Mouse (Mus musculus): ENCODE measurements around the gene Fgfr1op2. TPM values are rescaled to one million over a fixed set of nuclear protein-coding genes. Genes with fewer than 3 reads are reported as not detected.

The Fgfr1op2 gene
- polyA plus RNA-seq, 1 experiment from 2014 or later, result 68.9 TPM

GRCm38 (mm10) chr6:146611897-146612296, 34.9 kb downstream of the Fgfr1op2 start:
- Histone ChIP-seq H3K9me3 (no peaks in the 10 kb centered on the region), H3K36me3 (peaks cover 41% of the 10 kb centered on the region), H3K27me3 (replicated peaks) (no peaks in the 10 kb centered on the region), H3K4me1 (no peaks in the 10 kb centered on the region), H3K4me2 (replicated peaks) (no peak overlapping the region), H3K4me3 (no peak overlapping the region), H3K27ac (no peak overlapping the region), H3K9ac (no peak overlapping the region)
- WGBS, result 93% methylated on average over 7 of the region's 7 CpGs
- no peak for ATAC-seq (ENCODE audit: low FRiP score, low read depth)

- H3K27me3 ChIP-seq (replicated peaks), result no peaks in the 10 kb centered on the region
- H3K36me3 ChIP-seq, result peaks cover 47% of the 10 kb centered on the region
- no peaks in the 10 kb centered on the region for H3K4me1 ChIP-seq
- WGBS, result 93% methylated on average over 5 of the region's 5 CpGs
- H3K4me3 ChIP-seq, result no peak overlapping the region
- no peaks in the 10 kb centered on the region for H3K9me3 ChIP-seq
- no peak overlapping the region for H3K4me2 ChIP-seq (replicated peaks)
- H3K9ac ChIP-seq, result no peak overlapping the region
- no peak for ATAC-seq (ENCODE audit: low FRiP score, low read depth)
- no peak overlapping the region for H3K27ac ChIP-seq
These were observed 35.7 kb downstream of the Fgfr1op2 start for GRCm38 (mm10) chr6:146612736-146613135.

- no peaks in the 10 kb centered on the region for H3K27me3 ChIP-seq (replicated peaks)
- 90% methylated on average over 5 of the region's 5 CpGs for WGBS
- H3K9me3 ChIP-seq, result no peaks in the 10 kb centered on the region
- H3K9ac ChIP-seq, result no peak overlapping the region
- peaks cover 57% of the 10 kb centered on the region for H3K36me3 ChIP-seq
- H3K4me2 ChIP-seq (replicated peaks), result no peak overlapping the region
- no peak overlapping the region for H3K4me3 ChIP-seq
- H3K27ac ChIP-seq, result no peak overlapping the region
- ATAC-seq (ENCODE audit: low FRiP score, low read depth), result no peak
- H3K4me1 ChIP-seq, result no peaks in the 10 kb centered on the region
These were observed 36.9 kb downstream of the Fgfr1op2 start for GRCm38 (mm10) chr6:146613907-146614306.

GRCm38 (mm10) chr6:146614541-146614940, 37.5 kb downstream of the Fgfr1op2 start:
- Histone ChIP-seq H3K27ac (no peak overlapping the region), H3K27me3 (replicated peaks) (no peaks in the 10 kb centered on the region), H3K4me2 (replicated peaks) (no peak overlapping the region), H3K9me3 (no peaks in the 10 kb centered on the region), H3K36me3 (peaks cover 55% of the 10 kb centered on the region), H3K9ac (no peak overlapping the region), H3K4me1 (no peaks in the 10 kb centered on the region), H3K4me3 (no peak overlapping the region)
- ATAC-seq (ENCODE audit: low FRiP score, low read depth), result no peak
- WGBS, result 89% methylated on average over 5 of the region's 5 CpGs

DNA sequence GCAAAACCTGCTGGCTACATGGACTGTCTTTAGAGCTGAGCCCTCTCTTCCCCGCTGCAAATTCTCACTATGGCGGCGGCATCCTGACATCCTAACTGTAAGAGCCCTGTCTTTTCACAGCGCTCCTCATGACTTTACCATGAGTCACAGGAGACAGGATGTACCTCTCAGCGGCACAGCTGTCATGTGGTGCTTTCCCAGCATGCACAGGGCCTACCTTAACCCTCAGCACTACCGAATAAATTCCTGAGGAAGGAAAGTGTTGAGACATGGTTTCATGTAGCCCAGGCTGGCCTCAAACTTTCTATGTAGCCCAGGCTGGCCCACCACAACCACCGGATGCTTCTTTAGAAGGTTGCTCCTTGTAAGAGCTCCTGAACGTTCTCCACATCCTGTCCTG, 38.9 kb downstream of the Fgfr1op2 start:
- no peak overlapping the region for H3K4me3 ChIP-seq
- 92% methylated on average over 8 of the region's 8 CpGs for WGBS
- ATAC-seq (ENCODE audit: low FRiP score, low read depth), result no peak
- no peak overlapping the region for H3K4me2 ChIP-seq (replicated peaks)
- no peak overlapping the region for H3K9ac ChIP-seq
- no peaks in the 10 kb centered on the region for H3K9me3 ChIP-seq
- peaks cover 43% of the 10 kb centered on the region for H3K36me3 ChIP-seq
- no peaks in the 10 kb centered on the region for H3K4me1 ChIP-seq
- H3K27me3 ChIP-seq (replicated peaks), result no peaks in the 10 kb centered on the region
- H3K27ac ChIP-seq, result no peak overlapping the region

- H3K27ac ChIP-seq, result no peak overlapping the region
- ATAC-seq (ENCODE audit: low FRiP score, low read depth), result no peak
- no peaks in the 10 kb centered on the region for H3K4me1 ChIP-seq
- peaks cover 43% of the 10 kb centered on the region for H3K36me3 ChIP-seq
- H3K4me3 ChIP-seq, result no peak overlapping the region
- WGBS, result 93% methylated on average over 2 of the region's 2 CpGs
- no peak overlapping the region for H3K4me2 ChIP-seq (replicated peaks)
- H3K9ac ChIP-seq, result no peak overlapping the region
- no peaks in the 10 kb centered on the region for H3K27me3 ChIP-seq (replicated peaks)
- no peaks in the 10 kb centered on the region for H3K9me3 ChIP-seq
These were observed 39.7 kb downstream of the Fgfr1op2 start for GRCm38 (mm10) chr6:146616670-146617069.

DNA sequence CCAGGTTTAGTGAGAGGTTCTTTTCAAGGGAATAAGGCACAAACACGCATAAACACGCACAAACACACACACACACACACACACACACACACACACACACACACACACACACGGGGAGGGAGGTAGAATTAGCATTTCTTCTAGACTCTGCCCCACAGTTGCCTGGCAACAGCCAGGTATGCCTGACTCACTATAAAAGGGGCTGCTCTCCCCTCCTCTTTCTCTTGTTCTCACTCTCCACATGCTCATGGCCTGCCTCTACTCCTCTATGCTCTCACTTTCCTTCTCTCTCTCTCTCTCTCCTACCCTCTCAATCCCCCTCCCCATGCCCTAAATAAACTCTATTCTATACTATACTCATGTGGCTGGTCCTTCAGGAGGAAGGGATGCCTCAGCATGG, 51.1 kb downstream of the Fgfr1op2 start:
- ATAC-seq (ENCODE audit: low FRiP score, low read depth), result peak; percentile 37; the same call in 1 of the 2 replicates
- Histone ChIP-seq H3K9ac (no peak overlapping the region), H3K4me2 (replicated peaks) (no peak overlapping the region), H3K36me3 (peaks cover 6% of the 10 kb centered on the region; the same call in 1 of the 2 replicates), H3K27ac (no peak overlapping the region), H3K4me1 (peaks cover 2% of the 10 kb centered on the region), H3K27me3 (replicated peaks) (no peaks in the 10 kb centered on the region), H3K9me3 (no peaks in the 10 kb centered on the region), H3K4me3 (no peak overlapping the region)
- 62% methylated on average over 3 of the region's 3 CpGs for WGBS

- H3K4me1 ChIP-seq, result peaks cover 12% of the 10 kb centered on the region
- no peak overlapping the region for H3K9ac ChIP-seq
- no peak overlapping the region for H3K4me2 ChIP-seq (replicated peaks)
- H3K4me3 ChIP-seq, result no peak overlapping the region
- H3K36me3 ChIP-seq, result no peaks in the 10 kb centered on the region
- 87% methylated on average over 9 of the region's 9 CpGs for WGBS
- no peak for ATAC-seq (ENCODE audit: low FRiP score, low read depth)
- H3K27me3 ChIP-seq (replicated peaks), result no peaks in the 10 kb centered on the region
- H3K9me3 ChIP-seq, result no peaks in the 10 kb centered on the region
- H3K27ac ChIP-seq, result no peak overlapping the region
These were observed 53.1 kb downstream of the Fgfr1op2 start for GRCm38 (mm10) chr6:146629781-146630756.

- Histone ChIP-seq H3K9me3 (no peaks in the 10 kb centered on the region), H3K4me1 (peaks cover 12% of the 10 kb centered on the region), H3K27ac (no peak overlapping the region), H3K4me2 (replicated peaks) (no peak overlapping the region), H3K4me3 (no peak overlapping the region), H3K36me3 (no peaks in the 10 kb centered on the region), H3K9ac (no peak overlapping the region), H3K27me3 (replicated peaks) (no peaks in the 10 kb centered on the region)
- 78% methylated on average over 4 of the region's 4 CpGs for WGBS
- ATAC-seq (ENCODE audit: low FRiP score, low read depth), result no peak
These were observed 54.0 kb downstream of the Fgfr1op2 start for GRCm38 (mm10) chr6:146630961-146631360.

- ATAC-seq (ENCODE audit: low FRiP score, low read depth), result no peak
These were observed 54.8 kb downstream of the Fgfr1op2 start for GRCm38 (mm10) chr6:146631847-146632246.

DNA sequence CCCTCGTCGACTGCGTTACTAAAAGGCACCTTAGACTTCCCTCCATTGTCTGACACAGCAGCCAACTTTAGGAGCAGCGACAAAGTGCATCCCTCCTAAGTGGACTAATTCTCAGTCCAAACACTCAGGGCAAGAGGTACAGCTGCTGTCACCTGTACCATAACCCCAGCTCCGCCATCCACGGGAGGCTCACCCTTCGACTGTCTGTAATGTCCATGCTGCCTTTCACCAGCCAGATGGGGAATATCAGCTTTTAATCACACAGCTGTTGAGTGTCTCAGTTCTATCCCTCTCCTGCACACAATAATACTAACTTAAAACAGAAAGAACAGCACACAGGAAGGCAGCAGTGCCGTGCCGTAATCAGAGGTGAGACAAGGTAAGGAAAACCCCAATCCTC, 55.4 kb downstream of the Fgfr1op2 start:
- Histone ChIP-seq H3K9ac (no peak overlapping the region), H3K27me3 (replicated peaks) (no peaks in the 10 kb centered on the region), H3K27ac (no peak overlapping the region), H3K4me2 (replicated peaks) (no peak overlapping the region), H3K9me3 (no peaks in the 10 kb centered on the region), H3K4me3 (no peak overlapping the region), H3K36me3 (no peaks in the 10 kb centered on the region), H3K4me1 (peaks cover 12% of the 10 kb centered on the region)
- no peak for ATAC-seq (ENCODE audit: low FRiP score, low read depth)
- 82% methylated on average over 9 of the region's 9 CpGs for WGBS

More at GRCm38 (mm10) chr6:146631847-146632246, 54.8 kb downstream of the Fgfr1op2 start:
- H3K4me1 ChIP-seq, result peaks cover 12% of the 10 kb centered on the region
- WGBS, result 67% methylated on average over 8 of the region's 8 CpGs
- no peak overlapping the region for H3K4me2 ChIP-seq (replicated peaks)
- no peaks in the 10 kb centered on the region for H3K36me3 ChIP-seq
- H3K27me3 ChIP-seq (replicated peaks), result no peaks in the 10 kb centered on the region
- no peaks in the 10 kb centered on the region for H3K9me3 ChIP-seq
- no peak overlapping the region for H3K4me3 ChIP-seq
- H3K27ac ChIP-seq, result no peak overlapping the region
- no peak overlapping the region for H3K9ac ChIP-seq

DNA sequence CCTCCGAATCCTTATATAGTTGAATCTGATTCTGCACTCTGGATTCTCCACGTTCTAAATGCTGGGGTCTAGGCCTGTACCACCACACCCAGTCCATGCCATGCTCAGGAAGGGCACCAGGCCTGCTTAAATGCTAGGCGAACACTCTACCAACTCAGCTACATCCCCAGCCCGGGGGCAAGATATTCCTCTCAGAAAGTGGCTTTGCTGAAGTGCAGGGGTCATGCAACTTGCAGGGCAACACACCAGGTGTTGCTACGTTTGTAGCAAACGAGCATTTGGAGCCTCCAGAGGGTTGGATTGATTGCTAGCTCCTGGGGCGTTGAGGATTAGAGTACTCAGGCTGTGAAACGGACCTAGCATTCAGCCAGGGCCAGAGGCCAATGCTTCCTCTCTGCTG, 56.1 kb downstream of the Fgfr1op2 start:
- WGBS, result 53% methylated on average over 8 of the region's 8 CpGs
- Histone ChIP-seq H3K36me3 (no peaks in the 10 kb centered on the region), H3K9me3 (no peaks in the 10 kb centered on the region), H3K27me3 (replicated peaks) (no peaks in the 10 kb centered on the region), H3K27ac (no peak overlapping the region), H3K9ac (peak overlapping the region; percentile 85; the same call in 1 of the 2 replicates), H3K4me2 (replicated peaks) (peak overlapping the region; percentile 67), H3K4me3 (no peak overlapping the region), H3K4me1 (peaks cover 12% of the 10 kb centered on the region)
- ATAC-seq (ENCODE audit: low FRiP score, low read depth), result no peak
